Mouse (Mus musculus) T-cell, adult 66 days (primary cell): ENCODE measurements around the gene Trim66. TPM values are rescaled to one million over a fixed set of nuclear protein-coding genes. Genes with fewer than 3 reads are reported as not detected.

Experiments used
- total RNA-seq, 2 experiments: library from RNA; stranded (reverse); gene quantifications; 3 replicates in 1 of 2; 4 replicates in 1 of 2; pipeline ENCODE4 v1.2.4; 2023

The Trim66 gene
- total RNA-seq: under 1 TPM; 0.20 to 0.27 TPM

DNA sequence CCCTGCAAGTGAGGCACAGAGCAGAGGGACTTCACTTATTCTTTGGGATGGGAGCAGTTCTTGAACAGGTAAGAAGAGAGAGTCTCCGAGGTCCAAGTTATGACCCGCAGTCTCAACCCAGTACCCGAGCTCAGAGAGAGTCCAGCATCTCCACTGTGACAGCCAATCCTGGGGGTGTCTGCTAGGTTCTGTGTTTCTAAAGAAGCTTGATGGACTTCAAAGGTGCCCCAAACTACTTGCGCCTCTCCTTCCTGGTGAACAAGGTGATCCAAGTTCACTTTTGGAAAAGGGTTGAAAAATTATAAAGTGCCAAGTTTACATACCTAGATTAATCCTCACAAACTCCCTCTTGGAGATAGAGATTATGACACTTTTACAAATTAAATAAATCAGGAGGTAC, at the start of gene Trim66:
Gene Trim66, minus strand, starts transcription at position 101 of the 400 bp plus-strand sequence.

DNA sequence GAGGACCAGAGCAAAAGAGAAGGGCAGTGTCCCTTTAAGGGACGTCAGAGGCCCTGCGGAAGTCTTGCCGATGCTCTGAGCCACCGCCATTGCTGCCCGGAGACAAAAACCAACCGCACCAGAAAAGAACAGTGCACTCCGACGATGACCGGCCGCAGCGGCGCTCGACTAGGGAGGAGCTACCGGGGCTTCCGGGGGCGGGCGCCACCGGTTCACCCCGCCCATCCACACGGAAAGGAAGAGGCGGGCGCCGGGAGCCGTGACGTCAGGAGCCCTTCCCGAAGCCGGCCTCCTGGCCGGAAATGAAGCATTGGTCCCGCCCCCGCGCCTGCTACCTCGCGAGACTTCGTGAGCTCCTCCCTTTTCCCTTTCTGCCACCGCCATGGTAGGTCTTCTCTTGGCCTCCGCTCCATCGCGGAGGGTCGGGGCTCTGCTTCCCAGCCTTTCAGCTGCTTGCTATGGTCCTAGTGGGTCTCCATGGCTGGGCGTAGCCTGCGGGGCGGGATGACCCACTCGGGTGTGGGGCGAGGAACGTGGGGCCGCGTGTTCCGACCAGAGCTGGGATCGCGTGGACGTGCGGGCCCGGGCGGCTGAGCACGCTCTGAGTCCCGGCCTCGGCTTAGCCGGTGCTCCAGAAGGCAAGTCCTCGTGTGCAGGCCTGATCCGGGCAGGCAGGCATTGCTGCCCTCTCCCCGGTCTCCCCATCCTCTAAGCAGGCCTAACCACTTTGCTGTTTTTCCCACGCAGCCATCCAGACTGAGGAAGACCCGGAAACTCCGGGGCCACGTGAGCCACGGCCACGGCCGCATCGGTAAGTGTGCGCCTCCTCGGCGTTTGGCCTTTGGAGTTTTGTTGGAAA, 11.1 kb upstream of the Trim66 start, which contains the start of gene Rpl27a:
Gene Rpl27a, plus strand, starts transcription at position 310 of the 859 bp plus-strand sequence.

DNA sequence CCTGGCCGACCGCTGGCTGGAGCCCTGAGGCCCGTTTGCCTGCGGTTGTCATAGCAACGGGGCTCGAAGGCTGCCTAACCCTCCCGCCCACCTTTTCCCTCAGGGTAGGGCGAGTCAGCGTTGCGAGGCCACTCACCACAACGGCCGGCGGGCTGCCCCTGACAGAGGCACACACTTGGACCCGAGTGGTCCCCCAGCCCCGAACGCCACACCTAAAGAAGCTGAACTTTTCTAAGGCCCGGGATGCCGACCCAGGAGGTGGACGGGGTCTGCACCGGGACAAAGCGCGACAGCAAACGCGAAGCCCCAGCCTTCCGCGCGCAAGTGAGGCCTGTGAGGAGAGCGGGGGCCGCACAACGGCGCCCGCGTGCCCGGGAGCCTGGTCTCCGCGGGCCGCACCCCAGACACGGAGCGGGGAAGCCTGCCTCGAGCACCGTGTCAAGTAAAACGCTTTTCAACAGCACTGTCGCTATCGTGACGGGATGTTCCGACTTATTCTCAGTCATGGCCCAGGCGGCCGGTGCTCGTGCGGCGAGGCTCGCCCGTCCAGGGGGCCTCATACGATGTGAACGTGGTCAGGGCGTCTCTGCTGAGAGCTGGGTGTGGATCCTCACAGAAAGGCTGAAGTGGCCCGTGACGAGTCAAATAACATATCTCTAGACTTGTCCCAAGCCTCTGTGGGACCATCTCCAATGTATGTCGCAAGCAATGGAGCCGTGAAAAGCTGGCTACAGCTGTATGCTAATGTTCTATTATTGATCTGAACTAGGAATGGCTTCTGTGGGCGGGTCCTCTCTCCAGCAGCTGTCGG, 68.9 kb downstream of the Trim66 start, which contains the start of gene Stk33:
Gene Stk33, minus strand, starts transcription at position 301 of the 811 bp plus-strand sequence.

Other genes with a start within 250 kb of the Trim66 start
- not detected for gene Stk33, start 69.1 kb downstream of the Trim66 start, total RNA-seq
- gene Rpl27a, start 11.0 kb upstream of the Trim66 start, total RNA-seq: 100 to 1,000 TPM; 575 to 627 TPM
- gene St5, start 195.5 kb upstream of the Trim66 start, total RNA-seq: 1 to 10 TPM in 1 of 2 experiments, under 1 TPM in 1; 0.61 to 2.9 TPM
- gene Akip1, start 195.6 kb upstream of the Trim66 start, total RNA-seq: 10 to 100 TPM; 13.0 to 16.1 TPM
- gene BC051019, start 215.7 kb upstream of the Trim66 start, total RNA-seq: not detected
- 1 to 10 TPM in 1 of 2 experiments, not detected in 1; 1.5 TPM for gene Ascl3, start 223.6 kb upstream of the Trim66 start, total RNA-seq
- 10 to 100 TPM; 38.4 to 49.2 TPM for gene Tmem9b, start 244.7 kb upstream of the Trim66 start, total RNA-seq